Mouse (Mus musculus): ENCODE measurements around the gene Aox1. TPM values are rescaled to one million over a fixed set of nuclear protein-coding genes. Genes with fewer than 3 reads are reported as not detected.

Aox1 gene
- polyA plus RNA-seq, 1 experiment, result 4.9 TPM

- H3K27ac ChIP-seq (ENCODE audit: insufficient read depth, low read length), result no peak overlapping the region
- H3K4me1 ChIP-seq (ENCODE audit: control insufficient read depth, insufficient read depth, low read length), result no peaks in the 10 kb centered on the region
- TF ChIP-seq POLR2A (IDR thresholded peaks at IDR 0.05; ENCODE audit: extremely low read depth, insufficient read depth, low read length), result no peak
- no peak for TF ChIP-seq CTCF (IDR thresholded peaks at IDR 0.05; ENCODE audit: extremely low read depth, insufficient read depth, low read length)
- no peak overlapping the region for H3K4me3 ChIP-seq (ENCODE audit: insufficient read depth, low read length)
Observed at GRCm38 (mm10) chr1:58113441-58113840, 83.7 kb downstream of the Aox1 start.

- H3K4me1 ChIP-seq (ENCODE audit: control insufficient read depth, insufficient read depth, low read length), result no peaks in the 10 kb centered on the region
- H3K27ac ChIP-seq (ENCODE audit: insufficient read depth, low read length), result no peak overlapping the region
- H3K4me3 ChIP-seq (ENCODE audit: insufficient read depth, low read length), result no peak overlapping the region
- TF ChIP-seq CTCF (IDR thresholded peaks at IDR 0.05; ENCODE audit: extremely low read depth, insufficient read depth, low read length) (no peak), POLR2A (IDR thresholded peaks at IDR 0.05; ENCODE audit: extremely low read depth, insufficient read depth, low read length) (no peak)
Observed at GRCm38 (mm10) chr1:58114021-58114560, 84.4 kb downstream of the Aox1 start.

GRCm38 (mm10) chr1:58114666-58115375, 85.1 kb downstream of the Aox1 start:
- TF ChIP-seq CTCF (IDR thresholded peaks at IDR 0.05; ENCODE audit: extremely low read depth, insufficient read depth, low read length), result no peak
- no peak for TF ChIP-seq POLR2A (IDR thresholded peaks at IDR 0.05; ENCODE audit: extremely low read depth, insufficient read depth, low read length)
- Histone ChIP-seq H3K27ac (ENCODE audit: insufficient read depth, low read length) (no peak overlapping the region), H3K4me1 (ENCODE audit: control insufficient read depth, insufficient read depth, low read length) (no peaks in the 10 kb centered on the region), H3K4me3 (ENCODE audit: insufficient read depth, low read length) (no peak overlapping the region)

GRCm38 (mm10) chr1:58118231-58118630, 88.5 kb downstream of the Aox1 start:
- Histone ChIP-seq H3K4me3 (ENCODE audit: insufficient read depth, low read length) (no peak overlapping the region), H3K4me1 (ENCODE audit: control insufficient read depth, insufficient read depth, low read length) (no peaks in the 10 kb centered on the region), H3K27ac (ENCODE audit: insufficient read depth, low read length) (no peak overlapping the region)
- TF ChIP-seq POLR2A (IDR thresholded peaks at IDR 0.05; ENCODE audit: extremely low read depth, insufficient read depth, low read length) (no peak), CTCF (IDR thresholded peaks at IDR 0.05; ENCODE audit: extremely low read depth, insufficient read depth, low read length) (no peak)

- Histone ChIP-seq H3K4me3 (ENCODE audit: insufficient read depth, low read length) (no peak overlapping the region), H3K4me1 (ENCODE audit: control insufficient read depth, insufficient read depth, low read length) (no peaks in the 10 kb centered on the region)
- TF ChIP-seq CTCF (IDR thresholded peaks at IDR 0.05; ENCODE audit: extremely low read depth, insufficient read depth, low read length), result no peak
- TF ChIP-seq POLR2A (IDR thresholded peaks at IDR 0.05; ENCODE audit: extremely low read depth, insufficient read depth, low read length), result no peak
Observed at GRCm38 (mm10) chr1:58124901-58125300, 95.2 kb downstream of the Aox1 start.

GRCm38 (mm10) chr1:58137891-58138290, 108.2 kb downstream of the Aox1 start:
- TF ChIP-seq POLR2A (IDR thresholded peaks at IDR 0.05; ENCODE audit: extremely low read depth, insufficient read depth, low read length) (no peak), CTCF (IDR thresholded peaks at IDR 0.05; ENCODE audit: extremely low read depth, insufficient read depth, low read length) (no peak)
- no peak overlapping the region for H3K4me3 ChIP-seq (ENCODE audit: insufficient read depth, low read length)
- H3K4me1 ChIP-seq (ENCODE audit: control insufficient read depth, insufficient read depth, low read length), result no peaks in the 10 kb centered on the region
- H3K27ac ChIP-seq (ENCODE audit: insufficient read depth, low read length), result no peak overlapping the region

More at GRCm38 (mm10) chr1:58124901-58125300, 95.2 kb downstream of the Aox1 start:
- H3K27ac ChIP-seq (ENCODE audit: insufficient read depth, low read length), result no peak overlapping the region

GRCm38 (mm10) chr1:58138986-58139385, 109.3 kb downstream of the Aox1 start:
- TF ChIP-seq POLR2A (IDR thresholded peaks at IDR 0.05; ENCODE audit: extremely low read depth, insufficient read depth, low read length) (no peak), CTCF (IDR thresholded peaks at IDR 0.05; ENCODE audit: extremely low read depth, insufficient read depth, low read length) (0 out of 2 replicates have a peak, but pooled peaks have one; percentile 1)
- Histone ChIP-seq H3K4me1 (ENCODE audit: control insufficient read depth, insufficient read depth, low read length) (no peaks in the 10 kb centered on the region), H3K4me3 (ENCODE audit: insufficient read depth, low read length) (no peak overlapping the region), H3K27ac (ENCODE audit: insufficient read depth, low read length) (no peak overlapping the region)

- Histone ChIP-seq H3K4me1 (ENCODE audit: control insufficient read depth, insufficient read depth, low read length) (no peaks in the 10 kb centered on the region), H3K27ac (ENCODE audit: insufficient read depth, low read length) (no peak overlapping the region), H3K4me3 (ENCODE audit: insufficient read depth, low read length) (no peak overlapping the region)
- TF ChIP-seq CTCF (IDR thresholded peaks at IDR 0.05; ENCODE audit: extremely low read depth, insufficient read depth, low read length), result no peak
- TF ChIP-seq POLR2A (IDR thresholded peaks at IDR 0.05; ENCODE audit: extremely low read depth, insufficient read depth, low read length), result no peak
Observed at GRCm38 (mm10) chr1:58140607-58141006, 110.9 kb downstream of the Aox1 start.

- no peak for TF ChIP-seq POLR2A (IDR thresholded peaks at IDR 0.05; ENCODE audit: extremely low read depth, insufficient read depth, low read length)
- peak; percentile 45 for TF ChIP-seq CTCF (IDR thresholded peaks at IDR 0.05; ENCODE audit: extremely low read depth, insufficient read depth, low read length)
- Histone ChIP-seq H3K27ac (ENCODE audit: insufficient read depth, low read length) (no peak overlapping the region), H3K4me3 (ENCODE audit: insufficient read depth, low read length) (no peak overlapping the region), H3K4me1 (ENCODE audit: control insufficient read depth, insufficient read depth, low read length) (no peaks in the 10 kb centered on the region)
Observed at GRCm38 (mm10) chr1:58144384-58145069, 114.8 kb downstream of the Aox1 start.
